Mouse (Mus musculus): ENCODE results near the gene Apba2.

GRCm38 (mm10) chr7:64531297-64531696 is 29.8 kb downstream of the Apba2 start:
- TF ChIP-seq CTCF (conservative IDR thresholded peaks at IDR 0.05; ENCODE audit: insufficient read depth, insufficient read length, low read depth, low read length), result no peak
- TF ChIP-seq POLR2A (IDR thresholded peaks at IDR 0.05; ENCODE audit: low read depth, low read length), result no peak

Data from kidney, adult 2 months (tissue).